Mouse (Mus musculus): ENCODE data around the gene Dnajc27.

DNA sequence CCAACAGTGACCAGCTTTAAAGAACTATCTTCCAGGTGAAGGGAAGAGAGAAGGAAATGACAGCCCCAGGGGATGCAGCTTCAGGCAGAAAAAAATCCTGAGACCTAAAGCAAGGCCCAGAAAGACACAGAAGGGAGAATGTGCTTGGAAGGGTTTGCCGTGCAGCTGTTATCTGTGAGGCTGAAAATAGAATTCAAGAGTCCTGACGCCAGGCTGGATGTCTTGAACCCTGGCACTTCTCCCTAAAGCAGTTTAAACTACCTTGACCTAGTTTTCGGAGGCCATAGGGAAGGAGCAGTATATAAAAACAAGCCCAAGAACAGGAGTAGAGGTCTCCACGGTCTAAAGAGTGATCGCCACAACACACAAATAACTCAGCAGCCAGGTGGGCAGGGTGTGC is 40.0 kb upstream of the Dnajc27 start:
- TF ChIP-seq CTCF (IDR thresholded peaks at IDR 0.05; ENCODE audit: extremely low read depth, insufficient read depth, insufficient read length, insufficient replicate concordance) (no peak), POLR2A (IDR thresholded peaks at IDR 0.05; ENCODE audit: low read depth, low read length) (no peak)
